In the genomic region with DNA sequence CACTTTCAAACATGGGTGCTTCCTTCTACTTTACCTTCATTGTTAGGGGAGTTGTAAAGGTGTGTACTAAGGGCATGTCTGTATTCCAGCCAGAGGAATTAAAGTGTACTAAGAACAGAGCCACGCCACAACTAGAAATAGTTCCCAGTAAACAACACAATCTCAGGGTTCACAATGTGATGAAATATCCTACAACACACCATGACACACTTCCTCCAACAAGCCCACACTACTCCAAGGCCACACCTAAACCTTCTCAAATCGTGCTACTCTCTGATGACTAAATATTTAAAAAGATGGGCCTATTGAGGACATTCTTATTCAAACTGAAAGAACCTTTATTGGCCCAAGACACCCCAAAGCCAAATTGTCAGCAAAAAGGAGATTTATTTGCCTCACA, we compare ENCODE assay signal across 18 mouse cellular contexts. TPM values are rescaled to one million over a fixed set of nuclear protein-coding genes. Genes with fewer than 3 reads are reported as not detected.
DNase-seq lines count a peak whose midpoint lies in the region; ATAC-seq lines count a peak whose summit lies in the region.
"Had no signal": no experiment of that assay in that cellular context is flagged by ENCODE, and none has a peak within 500 bp of the region (broad histone marks: within the 10 kb centered on the region; RNA-seq: fewer than 3 reads in every experiment).

No protein-coding gene starts in this region.

- intact Hi-C loops in left cerebral cortex, postnatal 14 days (cut with DNase I): no loop called here

- no peak overlapping the region for H3K4me2 ChIP-seq in liver, embryonic 15.5 days
- H3K4me2 ChIP-seq: embryonic facial prominence, embryonic 13.5 days; forebrain, embryonic 13.5 days; heart, embryonic 13.5 days; hindbrain, embryonic 12.5 days had no signal

- no peak overlapping the region for H3K9ac ChIP-seq in liver, embryonic 15.5 days
- H3K9ac ChIP-seq: embryonic facial prominence, embryonic 13.5 days; forebrain, embryonic 13.5 days; forebrain, postnatal 0 days; heart, embryonic 13.5 days; hindbrain, embryonic 12.5 days had no signal

- no peak for ATAC-seq in liver, embryonic 15.5 days (ENCODE audit: insufficient read depth)
- 0 out of 2 replicates have a peak, but pooled peaks have one; percentile 13 for ATAC-seq in granulocyte monocyte progenitor cell, adult 5-6 weeks (replicated peaks; ENCODE audit: poor library complexity, severe bottlenecking)
- peak; percentile 28; the same call in 1 of the 2 replicates for ATAC-seq in neutrophil, adult 5-6 weeks (ENCODE audit: extremely low read depth, insufficient number of reproducible peaks, low FRiP score, poor library complexity, severe bottlenecking)
- ATAC-seq: forebrain, embryonic 13.5 days; forebrain, postnatal 0 days; hindbrain, embryonic 16.5 days had no signal

- H3K9me3 ChIP-seq in liver, embryonic 15.5 days (replicated peaks): no peaks in the 10 kb centered on the region
- H3K9me3 ChIP-seq: embryonic facial prominence, embryonic 13.5 days; forebrain, embryonic 13.5 days; heart, embryonic 13.5 days; hindbrain, embryonic 12.5 days had no signal

- H3K27ac ChIP-seq in liver, embryonic 15.5 days (replicated peaks): 0 out of 2 replicates have a peak overlapping the region, but pooled peaks have one; percentile 11
- H3K27ac ChIP-seq: forebrain, embryonic 13.5 days; heart, embryonic 13.5 days; hindbrain, embryonic 12.5 days had no signal

- peaks cover 23% of the 10 kb centered on the region for H3K36me3 ChIP-seq in liver, embryonic 15.5 days (replicated peaks)

- H3K27me3 ChIP-seq in liver, embryonic 15.5 days: no peaks in the 10 kb centered on the region
- H3K27me3 ChIP-seq: embryonic facial prominence, embryonic 13.5 days; forebrain, embryonic 13.5 days; heart, embryonic 13.5 days; hindbrain, embryonic 12.5 days had no signal

- WGBS in liver, embryonic 15.5 days (ENCODE audit: insufficient replicate concordance): 54% methylated on average over 2 of the region's 2 CpGs

- no peak overlapping the region for H3K4me3 ChIP-seq in liver, embryonic 15.5 days (replicated peaks)
- H3K4me3 ChIP-seq: embryonic facial prominence, embryonic 13.5 days; forebrain, embryonic 13.5 days; heart, embryonic 13.5 days; hindbrain, embryonic 12.5 days had no signal

- peaks cover 47% of the 10 kb centered on the region for H3K4me1 ChIP-seq in liver, embryonic 15.5 days (replicated peaks)
- H3K4me1 ChIP-seq: forebrain, embryonic 13.5 days; heart, embryonic 13.5 days; hindbrain, embryonic 12.5 days had no signal

- no peak for DNase-seq in liver
- no peak for DNase-seq in left cerebral cortex, postnatal 14 days (ENCODE audit: low spot score in 2 of 2)
- DNase-seq in gastrocnemius, postnatal 25 days: no peak
- DNase-seq: adrenal gland, adult 8-10 months; cerebellum, adult 11-12 months; cerebellum, adult 9-10 months; cerebellum, postnatal 25 days; forebrain, postnatal 0 days; gastrocnemius, postnatal 14 days; heart, postnatal 4 days had no signal

RNA-seq across cellular contexts. Expression of a gene that starts 11.0 kb away (rescaled TPM):
- 195 and 292 TPM in 2 replicates for polyA plus RNA-seq in liver, embryonic 15.5 days (2015; fragmentation: Nextera tagmentation; extraction: Ambion mirVana)
- total RNA-seq in granulocyte monocyte progenitor cell, adult 5-6 weeks (2014; fragmentation: Nextera tagmentation): 2,587 and 2,602 TPM in 2 replicates
- total RNA-seq in granulocyte monocyte progenitor cell, adult 5-6 weeks (2017): 1,276 and 1,288 TPM in 2 replicates
- 499 and 563 TPM in 2 replicates for total RNA-seq in neutrophil, adult 5-6 weeks (2017)
- 100 to 1,000 TPM; 217 TPM for total RNA-seq in left cerebral cortex, postnatal 14 days (2021)
- total RNA-seq in gastrocnemius, postnatal 25 days (2021): 100 to 1,000 TPM; 168 to 176 TPM

RNA-seq across cellular contexts. Expression of a gene that starts 16.2 kb away (rescaled TPM):
- 11.4 and 12.2 TPM in 2 replicates for polyA plus RNA-seq in liver, embryonic 15.5 days (2015; fragmentation: Nextera tagmentation; extraction: Ambion mirVana)
- 19.1 and 19.2 TPM in 2 replicates for total RNA-seq in granulocyte monocyte progenitor cell, adult 5-6 weeks (2014; fragmentation: Nextera tagmentation)
- total RNA-seq in granulocyte monocyte progenitor cell, adult 5-6 weeks (2017): 19.2 and 21.1 TPM in 2 replicates
- total RNA-seq in neutrophil, adult 5-6 weeks (2017): 37.2 and 38.1 TPM in 2 replicates
- 10 to 100 TPM; 15.8 to 17.5 TPM for total RNA-seq in left cerebral cortex, postnatal 14 days (2021)
- total RNA-seq in gastrocnemius, postnatal 25 days (2021): 10 to 100 TPM; 11.5 to 11.6 TPM

RNA-seq across cellular contexts. Expression of a gene that starts 19.1 kb away (rescaled TPM):
- 1.2 and 1.6 TPM in 2 replicates for polyA plus RNA-seq in liver, embryonic 15.5 days (2015; fragmentation: Nextera tagmentation; extraction: Ambion mirVana)
- 0.06 and 1.9 TPM in 2 replicates for total RNA-seq in granulocyte monocyte progenitor cell, adult 5-6 weeks (2014; fragmentation: Nextera tagmentation)
- 0.05 and 0.22 TPM in 2 replicates for total RNA-seq in granulocyte monocyte progenitor cell, adult 5-6 weeks (2017)
- 52.0 and 68.9 TPM in 2 replicates for total RNA-seq in neutrophil, adult 5-6 weeks (2017)
- 1 to 10 TPM in 1 of 2 experiments, under 1 TPM in 1; 0.89 to 2.0 TPM for total RNA-seq in left cerebral cortex, postnatal 14 days (2021)
- total RNA-seq in gastrocnemius, postnatal 25 days (2021): 1 to 10 TPM; 1.9 to 2.1 TPM

RNA-seq across cellular contexts. Expression of a gene that starts 57.8 kb away (rescaled TPM):
- polyA plus RNA-seq in liver, embryonic 15.5 days (2015; fragmentation: Nextera tagmentation; extraction: Ambion mirVana): 13.5 and 15.7 TPM in 2 replicates
- 18.0 and 50.2 TPM in 2 replicates for total RNA-seq in granulocyte monocyte progenitor cell, adult 5-6 weeks (2014; fragmentation: Nextera tagmentation)
- 41.7 and 56.9 TPM in 2 replicates for total RNA-seq in granulocyte monocyte progenitor cell, adult 5-6 weeks (2017)
- 49.3 and 51.8 TPM in 2 replicates for total RNA-seq in neutrophil, adult 5-6 weeks (2017)
- total RNA-seq in left cerebral cortex, postnatal 14 days (2021): 10 to 100 TPM; 48.6 to 60.0 TPM
- total RNA-seq in gastrocnemius, postnatal 25 days (2021): 10 to 100 TPM; 39.3 to 48.5 TPM

Comparison
In these comparisons a context has a peak if more than half of its experiments do, and no peak if none do; other contexts are left out.
1. RNA of a gene that starts 19.1 kb away (total RNA-seq): 52.0 to 68.9 TPM in neutrophil, adult 5-6 weeks; 1.9 to 2.1 TPM in gastrocnemius, postnatal 25 days, 0.89 to 2.0 TPM in left cerebral cortex, postnatal 14 days and 0.05 to 1.9 TPM in granulocyte monocyte progenitor cell, adult 5-6 weeks; every median in the first group is over 10 times any median in the second.